Mouse (Mus musculus) E14TG2a.4 (cell line): Measurements from ENCODE around the gene Tecta.

Source experiments
- CTCF ChIP-seq: conservative IDR thresholded peaks from 2 replicates; pipeline ENCODE4 v1.5.1; 2014; ENCODE audit warnings: low read length
- NANOG ChIP-seq: IDR thresholded peaks from 2 replicates; pipeline ENCODE4 v1.6.1; 2014; ENCODE audit warnings: borderline replicate concordance, low read length, mixed read lengths
- POU5F1 ChIP-seq: IDR thresholded peaks from 2 replicates; pipeline ENCODE4 v1.6.1; 2014; ENCODE audit warnings: low read length, borderline replicate concordance

DNA sequence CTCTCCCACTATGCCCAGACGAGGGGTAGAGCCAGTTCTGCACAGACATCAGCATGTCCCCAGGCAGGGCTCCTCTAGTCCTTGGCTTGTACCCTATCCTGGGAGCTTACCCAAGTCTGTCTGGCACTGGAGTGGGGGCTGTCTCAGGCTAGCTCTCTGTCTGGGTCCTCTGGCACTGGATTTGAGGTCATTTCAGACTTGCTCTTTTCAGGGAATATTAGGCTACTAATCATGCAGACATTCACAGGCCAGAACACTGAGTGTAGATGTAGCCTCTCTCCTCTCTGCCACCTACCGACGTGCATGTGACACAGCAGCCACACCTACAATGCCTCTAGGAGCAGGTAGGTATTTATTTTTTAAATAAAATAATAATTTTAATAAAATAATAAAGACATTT lies 82.4 kb downstream of the Tecta start:
- TF ChIP-seq NANOG: no peak
- no peak for TF ChIP-seq CTCF
- no peak for TF ChIP-seq POU5F1
